Mouse (Mus musculus) myocyte (in vitro differentiated cells): Measurements from ENCODE around the gene Runx2. TPM values are rescaled to one million over a fixed set of nuclear protein-coding genes. Genes with fewer than 3 reads are reported as not detected.

ENCODE experiments used
- H3K27me3 ChIP-seq: one replicate; pipeline ENCODE4 v1.6.1; 2011; ENCODE audit not compliant: control insufficient read depth, insufficient read depth, insufficient read length
- H3K36me3 ChIP-seq: one replicate; pipeline ENCODE4 v1.6.1; 2011; ENCODE audit not compliant: control insufficient read depth, insufficient read depth
- H3K4me2 ChIP-seq: one replicate; pipeline ENCODE4 v1.6.1; 2011; ENCODE audit warnings: low read depth, control low read depth
- H3K4me3 ChIP-seq: one replicate; pipeline ENCODE4 v1.5.1; 2011; ENCODE audit warnings: mild to moderate bottlenecking, control low read depth, moderate library complexity
- H3K79me2 ChIP-seq: one replicate; pipeline ENCODE4 v1.6.1; 2011; ENCODE audit not compliant: control insufficient read depth, insufficient read depth
- H3ac ChIP-seq: one replicate; pipeline ENCODE4 v1.6.1; 2011; ENCODE audit not compliant: control insufficient read depth, insufficient read length
- CEBPB ChIP-seq: IDR thresholded peaks from 2 replicates; pipeline ENCODE4 v1.6.1; 2011; ENCODE audit warnings: mild to moderate bottlenecking, moderate library complexity; ENCODE audit not compliant: poor library complexity, insufficient read depth, severe bottlenecking
- E2F4 ChIP-seq: IDR thresholded peaks from one replicate; pipeline ENCODE4 v1.6.1; 2011; ENCODE audit warnings: mild to moderate bottlenecking, control low read depth, moderate library complexity; ENCODE audit not compliant: insufficient read depth
- MAX ChIP-seq: IDR thresholded peaks from one replicate; pipeline ENCODE4 v1.6.1; 2011; ENCODE audit warnings: low read depth, mild to moderate bottlenecking, control low read depth
- MYOD1 ChIP-seq, 3 experiments: IDR thresholded peaks; one replicate each; pipeline ENCODE4 v1.6.1; 2011; ENCODE audit warnings: control low read depth in 2 of 3, low read depth in 2 of 3, mild to moderate bottlenecking in 2 of 3, moderate library complexity in 1 of 3; ENCODE audit not compliant: insufficient read length in 2 of 3, control insufficient read depth in 1 of 3
- MYOG ChIP-seq, 3 experiments: IDR thresholded peaks; one replicate each; pipeline ENCODE4 v1.6.1; 2011; ENCODE audit warnings: control low read depth in 2 of 3, low read depth in 2 of 3, mild to moderate bottlenecking in 2 of 3; ENCODE audit not compliant: insufficient read length in 2 of 3, control insufficient read depth in 1 of 3, insufficient read depth in 1 of 3
- POLR2A ChIP-seq: IDR thresholded peaks from one replicate; pipeline ENCODE4 v1.6.1; 2011; ENCODE audit warnings: low read depth, mild to moderate bottlenecking, control low read depth, moderate library complexity; ENCODE audit not compliant: insufficient read length
- POLR2AphosphoS2 ChIP-seq: IDR thresholded peaks from one replicate; pipeline ENCODE4 v1.6.1; 2011; ENCODE audit warnings: low read depth, control low read depth; ENCODE audit not compliant: insufficient read length
- REST ChIP-seq: IDR thresholded peaks from one replicate; pipeline ENCODE4 v1.6.1; 2011; ENCODE audit warnings: mild to moderate bottlenecking, control low read depth, moderate library complexity; ENCODE audit not compliant: insufficient read depth, insufficient read length
- SRF ChIP-seq: IDR thresholded peaks from one replicate; pipeline ENCODE4 v1.6.1; 2011; ENCODE audit warnings: low read depth; ENCODE audit not compliant: control insufficient read depth, insufficient read length
- TCF12 ChIP-seq: IDR thresholded peaks from one replicate; pipeline ENCODE4 v1.6.1; 2011; ENCODE audit warnings: mild to moderate bottlenecking, control low read depth; ENCODE audit not compliant: poor library complexity, insufficient read depth, severe bottlenecking
- TCF3 ChIP-seq: IDR thresholded peaks from one replicate; pipeline ENCODE4 v1.6.1; 2011; ENCODE audit warnings: low read depth, control low read depth; ENCODE audit not compliant: insufficient read length
- USF1 ChIP-seq: IDR thresholded peaks from one replicate; pipeline ENCODE4 v1.6.1; 2011; ENCODE audit warnings: low read depth, mild to moderate bottlenecking, control low read depth, moderate library complexity
- polyA plus RNA-seq: library from polyadenylated mRNA; unstranded; fragments of >200 nt; fragmentation: generic; extraction: Trizol; gene quantifications from one replicate; pipeline ENCODE4 v1.2.1, GENCODE M21; 2012; ENCODE audit warnings: missing spikeins

The Runx2 gene
- polyA plus RNA-seq, 1 experiment: 6.7 TPM

GRCm38 (mm10) chr17:44827964-44828363 lies 13.4 kb upstream of the Runx2 start:
- Histone ChIP-seq H3K27me3 (no peaks in the 10 kb centered on the region), H3K4me2 (no peak overlapping the region), H3ac (no peak overlapping the region), H3K79me2 (no peaks in the 10 kb centered on the region), H3K36me3 (no peaks in the 10 kb centered on the region), H3K4me3 (no peak overlapping the region)
- no peak for TF ChIP-seq CEBPB
- TF ChIP-seq MYOG (IDR thresholded peaks at IDR 0.05; ENCODE audit: control insufficient read depth in 1 of 3, insufficient read depth in 1 of 3, insufficient read length in 2 of 3, low read depth in 2 of 3): no peak
- TF ChIP-seq POLR2A: no peak
- TF ChIP-seq REST: no peak
- no peak for TF ChIP-seq USF1
- TF ChIP-seq TCF3: no peak
- TF ChIP-seq MYOD1 (IDR thresholded peaks at IDR 0.05; ENCODE audit: control insufficient read depth in 1 of 3, insufficient read length in 2 of 3, low read depth in 2 of 3): no peak
- TF ChIP-seq MAX: no peak
- no peak for TF ChIP-seq POLR2AphosphoS2

GRCm38 (mm10) chr17:44827124-44827523 lies 12.5 kb upstream of the Runx2 start:
- H3K4me2 ChIP-seq: no peak overlapping the region

GRCm38 (mm10) chr17:44821940-44822339 lies 7.3 kb upstream of the Runx2 start:
- Histone ChIP-seq H3K36me3 (no peaks in the 10 kb centered on the region), H3K79me2 (no peaks in the 10 kb centered on the region), H3K27me3 (no peaks in the 10 kb centered on the region), H3K4me2 (no peak overlapping the region), H3K4me3 (no peak overlapping the region), H3ac (no peak overlapping the region)
- no peak for TF ChIP-seq POLR2A
- TF ChIP-seq MYOG (IDR thresholded peaks at IDR 0.05; ENCODE audit: control insufficient read depth in 1 of 3, insufficient read depth in 1 of 3, insufficient read length in 2 of 3, low read depth in 2 of 3): no peak
- no peak for TF ChIP-seq MAX
- no peak for TF ChIP-seq TCF3
- TF ChIP-seq CEBPB: no peak

More at GRCm38 (mm10) chr17:44827124-44827523, 12.5 kb upstream of the Runx2 start:
- no peak for TF ChIP-seq POLR2A
- no peak for TF ChIP-seq MYOD1 (IDR thresholded peaks at IDR 0.05; ENCODE audit: control insufficient read depth in 1 of 3, insufficient read length in 2 of 3, low read depth in 2 of 3)
- no peak for TF ChIP-seq REST
- TF ChIP-seq SRF: no peak
- TF ChIP-seq MYOG (IDR thresholded peaks at IDR 0.05; ENCODE audit: control insufficient read depth in 1 of 3, insufficient read depth in 1 of 3, insufficient read length in 2 of 3, low read depth in 2 of 3): no peak
- TF ChIP-seq POLR2AphosphoS2: no peak
- TF ChIP-seq E2F4: no peak
- TF ChIP-seq MAX: no peak
- TF ChIP-seq CEBPB: no peak
- no peak for TF ChIP-seq USF1
- no peak for TF ChIP-seq TCF12
- no peak for TF ChIP-seq TCF3
- Histone ChIP-seq H3K27me3 (no peaks in the 10 kb centered on the region), H3K36me3 (no peaks in the 10 kb centered on the region), H3K4me3 (no peak overlapping the region), H3K79me2 (no peaks in the 10 kb centered on the region), H3ac (no peak overlapping the region)

GRCm38 (mm10) chr17:44819816-44820215 lies 5.2 kb upstream of the Runx2 start:
- H3K27me3 ChIP-seq: no peaks in the 10 kb centered on the region
- H3K4me2 ChIP-seq: no peak overlapping the region
- TF ChIP-seq MYOD1 (IDR thresholded peaks at IDR 0.05; ENCODE audit: control insufficient read depth in 1 of 3, insufficient read length in 2 of 3, low read depth in 2 of 3) (peak in 2 of 3 experiments; percentile 11 to 66), MYOG (IDR thresholded peaks at IDR 0.05; ENCODE audit: control insufficient read depth in 1 of 3, insufficient read depth in 1 of 3, insufficient read length in 2 of 3, low read depth in 2 of 3) (peak in 1 of 3 experiments; percentile 10), REST (no peak)
- no peaks in the 10 kb centered on the region for H3K79me2 ChIP-seq
- H3ac ChIP-seq: no peak overlapping the region
- no peaks in the 10 kb centered on the region for H3K36me3 ChIP-seq
- no peak overlapping the region for H3K4me3 ChIP-seq

- Histone ChIP-seq H3K36me3 (no peaks in the 10 kb centered on the region), H3ac (no peak overlapping the region), H3K79me2 (no peaks in the 10 kb centered on the region), H3K4me3 (no peak overlapping the region), H3K27me3 (no peaks in the 10 kb centered on the region), H3K4me2 (peak overlapping the region; percentile 56)
- no peak for TF ChIP-seq POLR2A
- no peak for TF ChIP-seq USF1
- no peak for TF ChIP-seq TCF3
Observed at GRCm38 (mm10) chr17:44818825-44819224, 4.2 kb upstream of the Runx2 start.

GRCm38 (mm10) chr17:44807031-44807430 lies 7.6 kb downstream of the Runx2 start:
- Histone ChIP-seq H3K27me3 (no peaks in the 10 kb centered on the region), H3ac (no peak overlapping the region), H3K79me2 (no peaks in the 10 kb centered on the region), H3K4me3 (no peak overlapping the region), H3K36me3 (no peaks in the 10 kb centered on the region), H3K4me2 (no peak overlapping the region)
- TF ChIP-seq POLR2A (no peak), CEBPB (no peak), MAX (no peak), POLR2AphosphoS2 (no peak)
